Mouse (Mus musculus): ENCODE measurements around the gene Echdc1. TPM values are rescaled to one million over a fixed set of nuclear protein-coding genes. Genes with fewer than 3 reads are reported as not detected.

Gene Echdc1
- 5.8 to 13.7 TPM (median 11.4 TPM) in 3 replicates for total RNA-seq (2017)

DNA sequence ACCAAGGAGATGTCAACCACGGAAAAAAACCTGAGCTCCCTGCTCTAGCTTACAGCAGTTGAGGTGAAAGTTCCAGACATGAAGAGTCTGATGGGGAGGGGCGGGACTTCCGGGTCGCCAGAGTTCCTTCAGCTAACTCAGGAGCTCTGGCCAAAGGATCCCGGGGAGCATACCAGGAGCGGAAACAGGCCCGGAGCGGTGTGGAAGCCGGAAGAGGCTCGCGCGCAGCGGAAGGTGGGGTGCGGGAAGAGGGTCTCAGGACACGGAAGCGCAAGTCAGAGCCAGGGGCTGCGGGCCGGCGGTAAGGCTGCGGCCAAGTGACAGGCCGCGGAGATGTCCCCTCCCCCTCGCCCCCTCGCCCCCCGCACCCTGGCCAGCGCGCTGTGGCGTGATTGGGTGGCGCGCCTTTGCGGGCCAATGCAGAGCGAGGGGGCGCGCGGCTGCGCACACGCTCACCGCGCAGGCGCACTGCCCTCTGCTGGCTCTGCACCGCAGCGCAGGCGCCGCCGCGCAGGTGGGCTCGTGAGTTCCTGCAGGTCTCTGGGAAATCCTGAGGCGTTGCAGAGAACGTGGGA, at the start of gene Echdc1:
Gene Echdc1, plus strand, starts transcription at position 103 of the 575 bp plus-strand sequence.
- peak; percentile 84 for ATAC-seq (replicated peaks; ENCODE audit: insufficient number of reproducible peaks, low FRiP score, low TSS enrichment, poor library complexity, severe bottlenecking)

DNA sequence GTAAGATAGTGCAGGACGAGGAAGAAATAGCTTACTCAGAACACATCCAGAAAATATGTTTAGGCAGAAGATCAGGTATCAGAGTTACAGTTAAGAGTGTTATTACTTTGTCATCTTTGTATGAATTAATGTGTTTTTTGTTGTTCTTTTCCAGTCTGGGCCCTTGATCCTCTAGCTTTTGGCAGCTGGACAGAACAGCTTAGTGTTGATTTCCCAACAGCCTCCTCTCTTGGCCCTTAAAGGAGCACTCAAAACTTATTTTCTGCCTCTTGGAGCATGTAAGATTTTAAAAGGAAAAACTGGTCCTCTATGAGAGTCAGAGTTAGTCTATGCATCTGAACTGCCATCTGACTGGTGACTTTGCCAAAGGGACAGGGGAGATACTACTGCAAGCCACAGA, 31.2 kb upstream of the Echdc1 start:
- no peak for ATAC-seq (replicated peaks; ENCODE audit: insufficient number of reproducible peaks, low FRiP score, low TSS enrichment, poor library complexity, severe bottlenecking)

DNA sequence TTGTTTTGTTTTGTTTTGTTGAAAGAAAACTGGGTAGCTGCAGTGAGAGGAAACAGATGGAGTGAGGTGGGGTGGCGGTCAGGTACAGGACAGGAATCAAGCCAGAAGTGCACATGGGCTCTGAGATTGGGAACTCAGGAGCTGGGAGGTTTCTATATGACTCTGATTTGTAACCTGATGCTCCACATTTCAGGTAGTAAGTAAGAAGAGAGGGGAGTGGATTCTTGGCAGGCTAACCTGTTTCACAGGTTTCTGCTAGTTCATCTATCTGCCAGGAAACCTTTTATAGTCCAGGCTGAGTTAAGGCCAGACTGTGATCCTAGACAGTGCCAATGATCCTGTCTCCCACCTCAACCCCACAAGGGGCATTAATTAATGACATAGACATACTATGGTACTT, 27.2 kb upstream of the Echdc1 start:
- no peak for ATAC-seq (replicated peaks; ENCODE audit: insufficient number of reproducible peaks, low FRiP score, low TSS enrichment, poor library complexity, severe bottlenecking)

DNA sequence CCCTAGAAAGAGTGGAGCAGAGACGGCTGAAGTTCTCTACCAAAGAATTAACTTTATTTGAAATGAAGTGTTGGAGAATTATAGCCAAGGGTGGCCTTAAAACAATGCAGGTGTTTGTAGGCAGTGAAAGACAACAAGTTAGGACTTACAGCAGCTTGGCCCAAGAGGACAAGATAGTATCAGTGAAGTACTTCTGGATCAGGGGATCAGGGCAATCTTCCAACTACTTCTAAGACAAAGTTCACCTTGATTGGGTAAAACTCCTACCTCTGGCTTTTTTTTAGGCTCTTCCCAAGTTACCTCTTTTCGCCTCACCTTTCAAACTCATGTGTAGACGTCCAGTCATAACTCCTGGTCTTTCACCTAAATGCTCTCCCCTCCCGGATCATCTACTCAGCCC, 10.7 kb upstream of the Echdc1 start:
- no peak for ATAC-seq (replicated peaks; ENCODE audit: insufficient number of reproducible peaks, low FRiP score, low TSS enrichment, poor library complexity, severe bottlenecking)

DNA sequence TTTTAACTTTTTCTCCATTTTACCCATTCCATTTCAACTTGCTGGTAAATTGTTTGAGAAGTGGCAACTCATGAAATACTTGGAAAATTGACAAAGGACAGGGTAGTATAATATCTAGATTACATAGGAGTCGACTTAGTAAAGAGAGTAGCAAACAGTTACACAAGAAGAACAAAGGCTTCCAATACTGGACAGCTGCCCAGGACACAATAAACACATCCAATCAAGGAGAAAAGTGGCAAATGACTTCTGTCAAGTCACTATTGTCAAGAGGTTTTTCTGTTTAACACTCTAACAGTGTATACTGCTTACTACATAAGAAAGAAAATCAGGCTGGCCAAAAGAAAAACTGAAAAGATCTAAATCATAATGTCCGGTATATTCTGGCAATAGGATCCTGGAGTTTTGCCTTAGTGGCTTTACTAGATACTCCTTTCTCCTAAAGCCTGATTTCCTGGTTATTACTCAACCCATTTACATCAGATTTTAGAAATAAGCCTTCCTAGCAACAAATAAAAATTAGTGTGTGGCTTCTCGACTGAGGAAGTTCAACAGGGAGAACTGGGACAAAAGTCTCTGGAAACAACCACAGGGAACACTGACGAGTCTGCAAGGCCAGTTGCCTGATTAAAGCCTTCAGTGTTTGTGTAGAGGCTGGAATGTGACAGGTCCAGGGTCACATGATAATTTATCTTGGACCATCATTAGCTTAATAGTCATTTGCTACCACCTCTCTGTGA, 1.3 kb upstream of the Echdc1 start:
- ATAC-seq (replicated peaks; ENCODE audit: insufficient number of reproducible peaks, low FRiP score, low TSS enrichment, poor library complexity, severe bottlenecking) = no peak

DNA sequence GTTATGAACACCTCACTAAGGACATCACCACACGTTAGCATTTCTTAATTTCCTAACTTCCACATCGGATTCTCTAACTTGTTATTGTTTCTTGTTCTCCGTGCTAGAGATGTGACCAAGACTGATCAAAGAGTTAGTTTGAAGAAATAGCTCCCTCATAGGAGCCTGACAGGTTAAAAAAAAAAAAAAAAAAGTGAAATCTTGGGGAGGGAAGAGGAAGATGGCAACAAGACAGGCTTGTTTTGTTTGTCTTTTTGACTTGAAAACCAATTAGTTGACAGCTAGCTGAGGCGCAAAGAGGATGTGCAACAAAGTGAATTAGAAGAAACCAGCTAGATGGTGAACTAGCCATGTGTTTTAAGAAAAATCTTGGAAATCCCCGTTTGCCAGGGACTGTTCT, 939 bp downstream of the Echdc1 start:
- no peak for ATAC-seq (replicated peaks; ENCODE audit: insufficient number of reproducible peaks, low FRiP score, low TSS enrichment, poor library complexity, severe bottlenecking)

DNA sequence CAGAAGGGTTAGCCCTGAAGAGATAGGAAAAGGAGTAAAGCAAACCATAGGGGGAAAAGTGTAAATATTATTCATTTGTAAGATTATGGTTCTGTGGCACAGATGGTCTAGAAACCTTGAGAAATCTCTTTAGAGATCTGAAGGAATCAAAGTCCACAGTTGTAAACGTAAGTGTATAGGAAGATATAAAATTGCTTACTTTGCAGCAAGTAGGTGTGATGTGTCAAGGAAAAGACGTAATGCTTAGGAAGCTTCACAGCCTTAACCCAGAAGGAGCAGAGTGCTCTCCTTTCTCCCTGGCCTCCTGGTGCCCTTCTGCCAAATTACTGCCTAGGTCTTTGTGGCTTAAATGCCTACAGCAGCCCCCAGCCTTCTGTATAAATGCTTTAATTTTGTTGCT, 11.9 kb downstream of the Echdc1 start:
- no peak for ATAC-seq (replicated peaks; ENCODE audit: insufficient number of reproducible peaks, low FRiP score, low TSS enrichment, poor library complexity, severe bottlenecking)

DNA sequence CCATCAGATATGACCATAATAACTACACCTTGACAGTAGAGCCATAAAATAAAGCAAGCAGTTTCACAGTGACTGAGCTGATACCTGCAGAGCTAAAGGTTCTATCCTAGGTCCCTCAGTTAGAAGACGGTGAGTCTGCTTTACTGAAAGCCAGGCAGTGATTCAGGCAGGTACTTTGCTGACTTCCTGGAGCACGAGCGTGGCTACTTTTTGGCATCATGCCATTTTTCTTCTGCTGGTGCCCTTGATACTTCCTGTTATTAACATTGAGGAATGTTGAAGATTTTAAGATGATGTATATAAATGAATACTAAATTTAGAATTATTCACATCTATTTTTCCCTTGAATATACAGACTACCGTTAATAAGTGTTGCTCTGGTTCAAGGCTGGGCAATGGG, 20.9 kb downstream of the Echdc1 start:
- ATAC-seq (replicated peaks; ENCODE audit: insufficient number of reproducible peaks, low FRiP score, low TSS enrichment, poor library complexity, severe bottlenecking) = no peak

DNA sequence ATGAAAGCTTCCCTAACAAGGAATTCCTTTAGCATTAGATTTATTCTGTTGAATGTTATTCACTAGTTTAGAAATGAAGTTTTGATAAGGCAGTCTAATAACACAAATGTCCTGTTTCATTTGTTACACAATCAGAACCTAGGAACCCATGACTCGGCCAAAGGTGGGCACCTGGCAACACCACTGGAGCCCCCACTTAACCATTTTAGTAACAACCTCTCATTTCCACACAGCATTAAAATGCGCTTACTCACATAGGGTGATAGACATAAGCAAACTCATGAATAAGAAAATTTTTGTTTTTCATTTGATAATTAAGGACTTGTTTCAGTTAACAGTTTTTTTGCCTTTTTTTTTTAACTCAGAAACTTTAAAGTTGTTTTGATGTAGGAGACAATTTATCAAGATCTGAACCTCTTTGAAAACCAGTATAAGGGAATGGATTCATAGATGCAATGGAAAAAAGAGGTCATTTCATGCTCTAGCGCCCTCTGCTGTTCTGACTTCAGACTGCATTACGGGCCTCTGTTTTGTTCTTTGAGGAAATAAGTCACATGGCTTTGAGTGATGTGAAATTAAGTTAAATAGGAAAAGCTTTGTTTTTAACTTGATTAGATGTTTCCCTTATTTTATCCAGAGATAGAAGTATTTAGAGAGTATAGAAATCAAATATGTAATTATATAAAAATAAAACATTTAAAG, 25.5 kb downstream of the Echdc1 start:
- peak; percentile 79; the same call in 1 of the 2 replicates for ATAC-seq (replicated peaks; ENCODE audit: insufficient number of reproducible peaks, low FRiP score, low TSS enrichment, poor library complexity, severe bottlenecking)

DNA sequence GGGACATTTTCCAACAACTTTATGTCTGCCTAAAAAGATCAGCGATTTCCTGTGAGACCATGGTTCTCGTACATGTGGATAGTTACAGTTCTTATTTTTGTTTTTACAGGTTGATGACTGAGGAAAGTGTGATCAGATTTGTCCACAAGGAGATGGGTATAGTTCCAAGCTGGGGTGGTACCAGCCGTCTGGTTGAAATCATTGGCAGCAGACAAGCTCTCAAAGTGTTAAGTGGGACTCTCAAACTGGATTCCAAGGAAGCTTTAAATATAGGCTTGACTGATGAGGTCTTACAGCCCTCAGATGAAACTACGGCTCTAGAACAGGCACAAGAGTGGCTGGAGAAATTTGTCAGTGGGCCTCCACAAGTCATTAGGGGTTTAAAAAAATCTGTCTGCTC, 31.3 kb downstream of the Echdc1 start:
- ATAC-seq (replicated peaks; ENCODE audit: insufficient number of reproducible peaks, low FRiP score, low TSS enrichment, poor library complexity, severe bottlenecking) = no peak

DNA sequence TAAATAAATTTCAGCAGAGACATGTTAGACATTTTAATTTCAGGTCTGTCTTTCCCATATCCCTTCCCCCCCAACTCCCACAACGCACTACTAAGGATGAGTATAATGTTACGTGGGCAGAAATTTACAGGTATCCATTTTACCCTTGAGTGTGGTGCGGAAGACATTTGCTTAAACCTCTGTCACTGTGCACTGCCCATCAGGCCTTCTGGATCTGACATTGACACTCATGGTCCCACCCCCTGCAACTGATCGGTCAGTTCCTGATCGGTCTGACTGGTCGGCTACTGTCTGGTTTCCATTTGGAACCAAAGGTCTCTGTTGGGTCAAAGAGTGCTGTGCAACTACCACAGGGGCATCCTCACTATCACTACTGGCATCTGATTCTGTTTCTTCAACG, 33.7 kb downstream of the Echdc1 start:
- no peak for ATAC-seq (replicated peaks; ENCODE audit: insufficient number of reproducible peaks, low FRiP score, low TSS enrichment, poor library complexity, severe bottlenecking)

DNA sequence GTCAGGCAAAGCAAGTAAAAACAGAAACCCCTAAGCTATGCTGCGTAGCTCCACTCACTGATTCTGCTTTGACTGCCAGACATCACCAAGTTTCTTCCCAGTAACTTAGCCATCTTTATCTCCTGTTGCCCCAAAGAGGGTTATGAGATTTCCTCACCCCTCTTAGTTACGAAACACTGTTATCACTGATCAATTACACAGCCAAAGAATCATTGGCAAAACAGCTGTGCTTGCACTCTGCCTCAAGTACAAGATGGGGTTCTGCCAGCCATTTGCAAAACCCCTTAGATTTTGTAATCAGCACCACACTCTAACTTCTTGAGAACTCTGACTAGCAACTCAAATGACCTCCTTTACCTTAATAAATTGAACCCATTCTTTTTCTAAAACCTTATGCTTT, 38.5 kb downstream of the Echdc1 start:
- ATAC-seq (replicated peaks; ENCODE audit: insufficient number of reproducible peaks, low FRiP score, low TSS enrichment, poor library complexity, severe bottlenecking) = no peak

DNA sequence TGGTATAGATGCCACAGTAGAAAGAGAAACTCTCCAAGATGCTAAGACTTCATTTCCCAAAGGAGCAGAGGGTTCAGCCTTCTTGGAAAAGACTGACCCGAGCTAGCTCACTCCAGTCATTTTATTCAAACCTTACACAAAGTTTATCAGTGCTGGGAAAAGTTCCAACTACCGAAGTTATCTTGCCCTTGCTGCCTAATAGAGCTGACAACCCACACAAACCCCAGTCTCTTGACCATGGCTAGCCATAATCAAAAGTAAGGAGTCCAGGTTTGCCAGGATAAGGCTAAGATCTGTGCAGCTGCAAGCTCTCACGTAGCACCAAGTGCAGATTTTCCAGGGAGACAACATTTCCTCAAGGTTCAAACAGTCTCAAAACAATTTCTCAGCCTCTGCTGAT, 39.6 kb downstream of the Echdc1 start:
- no peak for ATAC-seq (replicated peaks; ENCODE audit: insufficient number of reproducible peaks, low FRiP score, low TSS enrichment, poor library complexity, severe bottlenecking)

DNA sequence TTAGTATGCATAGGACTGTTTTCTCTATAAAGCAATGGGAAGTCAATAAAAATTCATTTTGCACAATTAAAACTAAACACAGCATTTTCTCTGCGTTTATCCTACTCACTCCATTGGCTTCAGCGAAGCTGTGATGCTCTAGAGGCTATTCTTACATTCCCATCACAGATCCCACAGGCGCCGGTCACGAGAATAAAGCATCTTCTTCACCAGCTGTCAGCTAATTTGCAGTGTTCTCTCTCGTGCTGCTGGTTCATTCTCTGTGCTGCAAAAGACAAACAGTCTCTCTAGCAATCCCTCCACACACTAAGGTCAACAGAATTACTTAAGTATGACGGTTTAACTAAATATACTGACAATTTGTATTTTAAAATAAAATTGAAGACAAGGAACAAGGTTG, 41.2 kb downstream of the Echdc1 start:
- no peak for ATAC-seq (replicated peaks; ENCODE audit: insufficient number of reproducible peaks, low FRiP score, low TSS enrichment, poor library complexity, severe bottlenecking)

DNA sequence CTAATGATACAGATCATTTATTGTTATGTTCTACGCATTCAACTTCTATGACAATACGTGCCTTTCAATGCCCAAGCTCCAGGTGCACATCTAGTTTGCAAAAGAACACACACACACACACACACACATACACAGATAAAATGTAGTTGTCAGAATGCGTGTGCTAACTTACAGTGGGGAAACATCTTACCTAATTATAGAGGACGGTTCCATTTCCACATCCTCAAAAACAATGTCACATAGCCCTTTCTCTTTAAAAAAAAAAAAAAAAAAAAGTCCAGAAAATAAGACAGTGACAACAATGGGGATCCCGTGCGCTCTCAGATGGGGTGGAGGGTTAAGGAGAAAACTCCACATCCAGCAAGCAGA, 48.1 kb downstream of the Echdc1 start:
- ATAC-seq (replicated peaks; ENCODE audit: insufficient number of reproducible peaks, low FRiP score, low TSS enrichment, poor library complexity, severe bottlenecking) = 0 out of 2 replicates have a peak, but pooled peaks have one; percentile 5

DNA sequence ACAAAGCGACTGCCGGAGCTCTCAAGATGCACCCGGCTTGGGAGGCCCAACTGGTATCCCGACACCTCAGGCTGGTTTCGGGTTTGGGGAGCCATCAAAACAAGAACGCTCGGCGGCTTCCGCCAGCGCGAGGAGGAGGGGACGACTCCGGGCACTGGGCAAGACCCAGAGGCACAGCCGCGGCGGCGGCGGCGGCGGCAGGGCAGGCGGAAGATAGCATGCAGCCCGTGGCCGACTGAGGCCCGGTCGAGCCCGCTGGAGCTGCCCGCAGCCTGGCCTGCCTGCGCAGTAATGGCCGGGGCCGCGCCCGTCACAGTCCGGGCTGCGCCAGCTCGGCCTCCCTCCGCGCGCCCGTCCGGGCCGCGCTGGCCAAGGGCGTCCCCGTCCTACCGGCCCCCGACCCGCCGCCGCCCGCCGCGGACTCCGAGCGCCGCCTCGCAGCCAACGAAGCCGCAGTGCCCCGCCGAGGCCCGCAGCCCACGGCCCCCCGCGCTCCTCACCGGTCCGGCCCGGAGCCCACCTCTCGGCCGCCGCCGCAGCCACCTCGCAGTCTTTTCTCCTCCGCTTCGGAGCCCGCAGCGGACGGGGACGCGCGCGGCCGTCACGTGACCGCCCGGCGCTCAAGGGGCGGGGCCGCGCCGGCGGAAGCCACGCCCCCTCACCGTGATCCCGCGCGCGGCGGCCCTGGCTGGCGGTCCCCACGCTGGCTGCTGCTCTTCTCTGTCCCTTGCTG, 48.7 kb downstream of the Echdc1 start:
- ATAC-seq (replicated peaks; ENCODE audit: insufficient number of reproducible peaks, low FRiP score, low TSS enrichment, poor library complexity, severe bottlenecking) = peak; percentile 68

DNA sequence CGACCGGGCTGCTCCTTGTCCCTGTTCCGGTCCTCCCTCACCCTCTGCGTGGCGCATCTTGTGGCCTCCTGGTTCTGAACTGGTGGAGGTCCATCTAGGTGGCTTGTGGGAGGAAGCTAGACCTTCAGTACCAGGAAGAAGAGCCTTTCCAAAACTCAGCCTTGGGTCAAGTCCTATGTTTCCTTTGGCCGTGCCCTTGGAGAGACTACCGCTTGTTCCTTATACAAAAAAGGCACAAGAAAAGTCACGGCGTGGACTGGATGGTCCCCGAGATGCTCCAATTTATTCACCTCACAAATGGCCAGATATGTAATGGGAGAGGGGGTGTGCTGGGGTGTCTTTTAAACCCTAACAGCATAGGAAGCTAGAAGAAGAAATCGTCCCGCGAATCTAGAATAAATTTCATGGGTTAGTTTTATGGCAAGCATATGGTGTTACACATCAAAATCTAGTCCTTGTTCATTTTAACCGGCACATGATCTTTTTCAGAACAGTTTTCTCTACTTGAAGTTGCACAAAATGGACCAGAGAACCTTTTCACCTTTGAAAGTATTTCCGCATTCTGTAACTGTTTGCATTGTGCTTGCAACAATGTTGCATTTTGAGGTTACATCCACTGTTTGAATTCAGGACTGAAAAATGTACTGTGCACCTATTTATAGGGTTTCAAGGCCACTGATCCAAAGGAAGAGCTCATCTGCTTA, 49.4 kb downstream of the Echdc1 start, which contains the start of gene Rnf146:
Gene Rnf146, minus strand, starts transcription at position 246 of the 704 bp plus-strand sequence.
- no peak; the same call in 1 of the 2 replicates for ATAC-seq (replicated peaks; ENCODE audit: insufficient number of reproducible peaks, low FRiP score, low TSS enrichment, poor library complexity, severe bottlenecking)

DNA sequence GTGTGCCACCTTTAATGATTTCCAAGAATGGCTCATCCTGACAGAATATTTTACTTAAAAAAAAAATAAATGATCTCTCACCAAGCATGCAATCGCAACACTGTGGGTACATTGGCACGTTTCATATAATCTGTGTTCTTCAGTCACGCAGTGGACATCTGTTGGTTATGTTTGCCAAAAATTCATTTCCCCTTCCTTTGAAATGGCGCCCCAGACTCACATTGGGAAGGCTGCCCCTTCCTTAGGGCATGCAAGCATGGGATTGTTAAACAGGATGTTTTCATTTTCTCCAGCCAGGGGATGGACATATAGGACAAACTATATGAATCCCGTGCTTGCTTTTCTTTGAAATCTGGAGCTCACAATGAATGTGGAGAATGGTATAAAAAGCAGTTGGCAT, 61.1 kb downstream of the Echdc1 start:
- no peak for ATAC-seq (replicated peaks; ENCODE audit: insufficient number of reproducible peaks, low FRiP score, low TSS enrichment, poor library complexity, severe bottlenecking)

DNA sequence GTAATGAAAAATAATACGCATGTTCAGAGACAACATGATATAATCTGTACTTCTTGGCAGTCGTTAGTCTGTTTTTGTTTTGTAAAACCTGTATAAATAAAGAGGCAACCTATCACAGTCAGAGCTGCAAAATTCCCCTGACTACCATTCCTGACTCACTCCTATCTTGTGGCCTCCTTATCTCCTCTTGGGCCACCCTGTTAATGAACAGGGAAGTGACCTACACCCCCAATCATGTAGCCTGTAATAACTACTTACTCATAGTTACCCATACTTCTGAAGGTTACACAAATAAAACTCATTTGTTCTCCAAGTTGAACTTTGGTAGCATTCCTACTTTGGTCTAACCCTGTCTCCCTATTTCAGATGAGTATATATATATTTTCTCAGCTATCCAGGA, 68.6 kb downstream of the Echdc1 start:
- ATAC-seq (replicated peaks; ENCODE audit: insufficient number of reproducible peaks, low FRiP score, low TSS enrichment, poor library complexity, severe bottlenecking) = no peak
